Mouse (Mus musculus): ENCODE data around the gene 4933414I15Rik.
A peak's percentile ranks its signal among the peaks of the same experiment; 100 is the strongest.

The 4933414I15Rik gene

DNA sequence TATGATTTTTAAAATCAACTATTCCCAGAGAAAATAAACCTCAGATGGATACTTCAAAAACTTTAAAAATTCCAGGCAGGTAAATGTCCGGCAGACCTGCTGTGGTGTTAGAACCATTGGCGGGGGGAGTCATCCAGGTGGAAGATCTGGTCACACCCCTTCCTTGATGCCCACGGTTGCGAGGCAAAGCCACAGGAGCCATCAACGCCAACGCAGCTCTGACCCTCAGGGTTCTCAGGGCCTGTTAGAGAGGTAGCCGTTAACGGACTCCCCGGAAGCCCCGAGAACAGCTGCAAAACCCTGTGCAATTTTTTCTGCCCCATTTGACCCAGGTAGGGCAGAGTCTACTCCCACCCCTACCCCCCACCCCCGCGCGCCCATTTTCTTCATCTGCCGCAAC lies at the start of gene 4933414I15Rik:
4933414I15Rik (minus strand) TSS at position 260 of the 400 bp plus-strand sequence.
- no peak for DNase-seq (ENCODE audit: low spot score)

GRCm38 (mm10) chr11:50981667-50982066 lies 38.1 kb upstream of the 4933414I15Rik start, which contains the start of gene Olfr1377:
Gene Olfr1377, plus strand, starts transcription at chr11:50981967.
- no peak for DNase-seq (ENCODE audit: low spot score)

GRCm38 (mm10) chr11:50977216-50977615 lies 33.7 kb upstream of the 4933414I15Rik start:
- no peak for DNase-seq (ENCODE audit: low spot score)

DNA sequence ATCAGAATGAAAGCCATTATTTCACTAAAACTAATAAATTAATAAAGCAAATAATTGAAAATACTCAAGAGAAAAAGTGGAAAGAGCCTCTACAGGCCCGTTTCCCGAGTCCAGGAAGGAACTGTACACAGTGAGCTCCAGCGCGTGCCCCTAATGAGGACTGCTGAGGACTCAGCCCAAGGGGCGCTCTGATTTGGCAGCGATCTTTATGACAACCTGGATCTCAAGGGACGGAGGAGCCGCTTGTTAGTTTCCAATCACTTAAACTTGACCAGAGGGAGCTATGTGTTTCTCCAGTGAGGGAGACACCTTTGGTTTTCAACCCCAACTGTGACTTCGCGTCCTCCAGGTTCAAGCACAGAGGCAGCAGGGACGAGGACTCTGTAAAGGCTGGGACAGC lies 22.7 kb upstream of the 4933414I15Rik start, which contains the start of gene Olfr1378:
Olfr1378 (plus strand) TSS at position 301 of the 400 bp plus-strand sequence.
- DNase-seq (ENCODE audit: low spot score), result no peak

GRCm38 (mm10) chr11:50964886-50965285 lies 21.3 kb upstream of the 4933414I15Rik start:
- DNase-seq (ENCODE audit: low spot score), result no peak

- DNase-seq (ENCODE audit: low spot score), result no peak
Observed at GRCm38 (mm10) chr11:50953665-50954064, 10.1 kb upstream of the 4933414I15Rik start, which contains the start of gene Prop1. Gene Prop1, minus strand, starts transcription at chr11:50953765.

DNA sequence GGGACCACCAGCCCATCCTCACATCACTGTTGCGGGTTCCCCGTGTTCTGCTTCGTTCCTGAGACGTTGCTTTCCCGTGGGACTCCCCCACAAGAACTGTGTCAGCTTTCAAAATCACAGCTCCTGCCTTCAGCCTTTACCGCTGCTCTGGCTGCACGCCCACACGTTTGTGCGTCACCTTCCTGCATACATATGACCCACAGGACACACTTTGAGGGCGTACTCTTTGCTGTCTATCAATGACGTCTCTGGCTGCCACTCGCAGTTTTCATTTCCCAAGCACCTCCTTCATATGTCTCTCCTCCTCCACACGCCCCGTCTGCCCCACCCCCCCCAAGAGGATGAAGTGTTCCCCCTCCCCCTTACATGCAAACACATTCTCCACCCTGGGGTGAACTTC lies 8.7 kb upstream of the 4933414I15Rik start:
- DNase-seq (ENCODE audit: low spot score), result no peak

GRCm38 (mm10) chr11:50942386-50942785 lies 1.2 kb downstream of the 4933414I15Rik start:
- DNase-seq (ENCODE audit: low spot score), result no peak

DNA sequence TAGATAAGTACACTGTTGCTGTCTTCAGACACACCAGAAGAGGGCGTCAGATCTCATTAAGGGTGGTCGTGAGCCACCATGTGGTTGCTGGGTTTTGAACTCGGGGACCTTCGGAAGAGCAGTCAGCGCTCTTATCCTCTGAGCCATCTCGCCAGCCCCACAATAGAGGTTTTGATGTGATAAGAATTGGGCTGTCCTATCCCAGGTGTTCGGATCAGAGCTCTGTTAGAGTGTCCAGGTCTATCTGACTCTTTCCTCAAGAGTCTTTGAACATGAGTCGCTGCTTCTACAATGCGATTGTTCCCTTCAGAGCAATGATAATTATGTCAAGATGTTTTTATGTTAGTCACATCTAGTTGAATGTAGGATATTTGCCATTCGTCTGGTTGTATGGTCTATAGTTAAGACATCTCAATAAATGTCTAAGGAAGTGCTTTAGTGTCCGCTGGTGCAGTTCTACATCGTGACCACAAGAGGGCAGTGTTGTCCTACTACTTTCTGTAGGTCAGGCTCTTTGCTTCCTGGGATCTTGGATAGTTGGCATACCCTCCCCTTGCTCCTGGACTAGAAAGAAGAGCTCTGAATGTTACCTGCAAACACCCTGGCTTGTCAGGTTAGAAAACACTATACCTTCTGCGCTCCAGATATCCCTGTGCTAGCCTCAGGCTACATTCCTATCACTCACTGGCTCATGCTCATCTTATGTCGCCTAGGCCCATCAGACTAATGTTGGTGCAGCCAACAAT lies 3.8 kb downstream of the 4933414I15Rik start:
- DNase-seq (ENCODE audit: low spot score), result peak; percentile 29

- DNase-seq (ENCODE audit: low spot score), result no peak
Observed at GRCm38 (mm10) chr11:50938435-50938834, 5.1 kb downstream of the 4933414I15Rik start.

- DNase-seq (ENCODE audit: low spot score), result no peak
Observed at GRCm38 (mm10) chr11:50932040-50932439, 11.5 kb downstream of the 4933414I15Rik start.

GRCm38 (mm10) chr11:50931451-50931866 lies 12.1 kb downstream of the 4933414I15Rik start, which contains the start of gene Zfp354b:
Gene Zfp354b, minus strand, starts transcription at chr11:50931633.
- peak; percentile 32 for DNase-seq (ENCODE audit: low spot score)

- no peak for DNase-seq (ENCODE audit: low spot score)
Observed at GRCm38 (mm10) chr11:50931021-50931420, 12.5 kb downstream of the 4933414I15Rik start.

- DNase-seq (ENCODE audit: low spot score), result no peak
Observed at GRCm38 (mm10) chr11:50930469-50931014, 13.0 kb downstream of the 4933414I15Rik start.

DNA sequence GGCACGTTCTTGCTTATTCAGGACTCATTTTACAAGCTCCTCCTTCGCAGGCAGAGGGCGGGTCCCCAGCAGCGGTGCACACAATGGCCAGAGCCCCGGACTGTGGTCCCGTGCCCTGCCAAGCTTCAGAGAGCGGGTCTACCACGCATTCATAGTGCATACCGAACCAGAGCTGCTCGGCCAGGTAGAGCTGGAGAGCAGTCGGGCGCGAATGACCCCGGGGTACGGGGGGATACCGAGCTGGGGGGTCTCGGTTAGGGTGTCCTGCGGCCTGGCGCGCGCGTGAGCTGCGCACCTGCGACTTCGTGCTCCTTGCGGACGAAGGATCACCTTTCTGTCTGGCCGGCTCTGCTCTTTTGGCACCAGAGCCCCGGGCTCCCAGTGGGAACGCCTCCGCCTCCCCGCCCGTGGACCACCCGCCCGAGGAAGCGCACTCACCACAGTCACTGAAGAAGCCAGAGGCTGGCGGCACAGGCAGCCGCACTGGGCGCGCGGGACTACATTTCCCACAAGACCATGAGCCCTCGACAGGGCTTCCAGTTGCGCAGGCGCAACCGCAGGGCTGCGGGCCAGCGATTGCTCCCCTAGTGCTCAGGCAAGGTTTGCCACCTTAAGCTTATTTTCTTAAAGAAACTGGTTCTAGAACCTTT lies 27.8 kb downstream of the 4933414I15Rik start, which contains the start of gene Zfp2:
Zfp2 (minus strand) TSS at position 495 of the 650 bp plus-strand sequence.
- DNase-seq (ENCODE audit: low spot score), result peak; percentile 76

GRCm38 (mm10) chr11:50914461-50914860 lies 29.1 kb downstream of the 4933414I15Rik start:
- no peak for DNase-seq (ENCODE audit: low spot score)

GRCm38 (mm10) chr11:50913301-50913700 lies 30.3 kb downstream of the 4933414I15Rik start:
- no peak for DNase-seq (ENCODE audit: low spot score)

- no peak for DNase-seq (ENCODE audit: low spot score)
Observed at GRCm38 (mm10) chr11:50908136-50908535, 35.4 kb downstream of the 4933414I15Rik start.

DNA sequence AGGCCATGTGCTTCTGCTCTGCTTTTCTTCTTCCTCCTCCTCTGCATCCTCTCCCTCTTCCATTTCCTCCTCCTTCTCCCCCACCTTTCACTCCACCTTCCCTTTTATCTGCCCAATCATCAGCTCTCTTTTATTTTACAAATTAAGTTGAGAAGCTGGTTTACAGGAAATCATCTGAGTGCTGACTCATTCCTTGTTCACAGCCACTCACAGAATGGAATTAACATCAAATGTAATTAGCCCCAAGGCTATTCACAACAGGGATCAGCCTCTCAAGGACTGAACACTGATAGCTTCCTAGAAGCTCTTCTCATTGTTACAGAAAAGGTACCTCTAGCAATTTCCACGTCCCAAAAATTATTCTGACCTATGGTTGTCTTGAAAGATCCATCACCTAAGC lies 46.2 kb downstream of the 4933414I15Rik start:
- no peak for DNase-seq (ENCODE audit: low spot score)

DNA sequence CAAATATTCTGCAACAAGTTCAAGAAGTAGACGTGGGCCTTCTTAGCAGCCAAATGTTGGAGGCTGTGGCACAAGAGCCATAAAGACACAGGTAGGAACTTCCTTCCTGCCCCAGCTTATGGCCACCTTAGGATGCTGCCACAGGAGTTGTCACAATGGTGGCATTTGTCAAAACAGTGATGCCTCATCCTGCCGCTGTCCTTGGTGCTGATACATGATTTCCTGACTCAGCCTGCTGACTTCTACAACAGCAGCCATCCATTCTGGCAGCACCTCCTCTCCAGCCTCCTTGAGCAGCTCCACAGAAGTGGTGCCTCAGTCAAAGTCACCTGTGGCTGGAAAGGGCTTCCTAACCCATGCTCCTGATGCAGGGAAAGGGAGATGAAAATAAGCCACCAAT lies 51.1 kb downstream of the 4933414I15Rik start:
- no peak for DNase-seq (ENCODE audit: low spot score)
